Mouse (Mus musculus): ENCODE data around the gene Ski.

- TF ChIP-seq POLR2A (IDR thresholded peaks at IDR 0.05; ENCODE audit: borderline replicate concordance, extremely low read depth, insufficient read depth, insufficient read length, poor library complexity, severe bottlenecking) (no peak), CTCF (IDR thresholded peaks at IDR 0.05; ENCODE audit: borderline replicate concordance, extremely low read depth, insufficient read depth, insufficient read length) (no peak)
Observed at GRCm38 (mm10) chr4:155221599-155222551, 517 bp downstream of the Ski start.
